Mouse (Mus musculus) spleen, adult 2 months (tissue): ENCODE measurements around the gene Plekhg1. TPM values are rescaled to one million over a fixed set of nuclear protein-coding genes. Genes with fewer than 3 reads are reported as not detected.

Experiments used
- DNase-seq, 2 experiments: peaks; one replicate each; pipeline versions ENCODE4 v3.0.0 to v3.0.0-alpha.2; 2012 to 2021; ENCODE audit warnings: low spot score in 2 of 2, low read depth in 1 of 2
- H3K27ac ChIP-seq: fragments of 200-500 bp; 2 replicates; pipeline ENCODE4 v1.5.1; 2012; ENCODE audit warnings: low read length, inconsistent platforms; ENCODE audit not compliant: insufficient read depth
- H3K27me3 ChIP-seq: fragments of 200-500 bp; 2 replicates; pipeline ENCODE4 v1.6.1; 2012; ENCODE audit warnings: mild to moderate bottlenecking, moderate library complexity, low read length, inconsistent platforms; ENCODE audit not compliant: control insufficient read depth, insufficient read depth
- H3K36me3 ChIP-seq: fragments of 200-500 bp; 2 replicates; pipeline ENCODE4 v1.6.1; 2012; ENCODE audit warnings: mild to moderate bottlenecking, low read length, inconsistent platforms; ENCODE audit not compliant: control insufficient read depth, insufficient read depth
- H3K4me1 ChIP-seq: fragments of 200-500 bp; 2 replicates; pipeline ENCODE4 v1.6.1; 2011; ENCODE audit warnings: inconsistent platforms; ENCODE audit not compliant: control insufficient read depth, insufficient read depth, insufficient read length
- H3K4me3 ChIP-seq: fragments of 200-500 bp; 2 replicates; pipeline ENCODE4 v1.5.1; 2011; ENCODE audit warnings: mild to moderate bottlenecking, inconsistent platforms; ENCODE audit not compliant: insufficient read depth, insufficient read length; ENCODE audit errors: extremely low read depth
- CTCF ChIP-seq: fragments of 200-500 bp; IDR thresholded peaks from 2 replicates; pipeline ENCODE4 v1.5.1; 2011; ENCODE audit warnings: mild to moderate bottlenecking, inconsistent platforms; ENCODE audit not compliant: insufficient read depth, insufficient read length, insufficient replicate concordance; ENCODE audit errors: extremely low read depth
- POLR2A ChIP-seq: fragments of 200-500 bp; IDR thresholded peaks from 2 replicates; pipeline ENCODE4 v1.6.1; 2011; ENCODE audit warnings: low read depth, low read length, inconsistent platforms
- WGBS: fragments of 180-500 bp; shearing (Covaris S2); methylation state at CpG from one replicate; pipeline ENCODE4 v1.1.7; 2018; 5-methylcytosine and 5-hydroxymethylcytosine counted together
- polyA plus RNA-seq: library from polyadenylated mRNA; depleted of rRNA; stranded (reverse); fragments of >200 nt; gene quantifications from 2 replicates; pipeline ENCODE4 v1.2.3, GENCODE M21; 2012

Plekhg1 gene
- polyA plus RNA-seq, 1 experiment, result 2.0 TPM

DNA sequence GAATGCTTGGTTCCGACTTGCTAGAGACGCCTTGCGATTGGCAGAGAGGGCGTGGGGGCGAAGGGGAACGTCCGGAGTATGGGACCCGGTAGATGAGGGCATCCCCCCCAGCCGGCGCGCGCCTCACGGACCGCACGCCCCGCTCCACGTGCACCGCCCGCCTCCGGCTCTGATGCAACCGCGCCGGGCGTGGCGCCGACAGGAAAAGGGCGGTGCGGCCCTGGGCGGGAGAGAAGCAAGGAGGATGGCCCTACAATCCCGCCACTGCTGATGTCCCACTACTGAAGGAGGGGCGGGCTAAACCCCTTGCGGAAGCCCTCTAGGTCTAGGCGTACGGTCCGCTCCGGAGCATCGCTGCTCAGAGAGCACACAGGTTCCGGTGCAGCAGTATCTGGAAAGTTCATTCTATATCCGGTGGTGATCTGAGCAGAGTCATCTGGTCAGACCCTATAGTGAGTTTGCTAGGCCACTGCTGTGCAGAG lies 233.5 kb downstream of the Plekhg1 start:
- H3K4me1 ChIP-seq, result peaks cover 3% of the 10 kb centered on the region; the same call in 1 of the 2 replicates
- TF ChIP-seq CTCF (0 out of 2 replicates have a peak, but pooled peaks have one; percentile 0), POLR2A (peak; percentile 47; the same call in 1 of the 2 replicates)
- no peaks in the 10 kb centered on the region for H3K27me3 ChIP-seq
- H3K36me3 ChIP-seq, result no peaks in the 10 kb centered on the region
- H3K27ac ChIP-seq, result peak overlapping the region; percentile 93
- peak; percentile 77 to 88 for DNase-seq
- under 1% methylated on average over 38 of the region's 39 CpGs for WGBS
- H3K4me3 ChIP-seq, result peak overlapping the region; percentile 78

- TF ChIP-seq POLR2A (no peak), CTCF (no peak)
- whole genome bisulfite sequencing, result 68% methylated on average over 3 of the region's 3 CpGs
- DNase-seq, result no peak
- Histone ChIP-seq H3K4me3 (no peak overlapping the region), H3K36me3 (peaks cover 1% of the 10 kb centered on the region; the same call in 1 of the 2 replicates), H3K4me1 (peaks cover 3% of the 10 kb centered on the region; the same call in 1 of the 2 replicates), H3K27me3 (no peaks in the 10 kb centered on the region), H3K27ac (no peak overlapping the region)
Measured at GRCm38 (mm10) chr10:3974380-3974779, 234.2 kb downstream of the Plekhg1 start.

GRCm38 (mm10) chr10:3975898-3976622 lies 235.9 kb downstream of the Plekhg1 start:
- H3K36me3 ChIP-seq, result peaks cover 9% of the 10 kb centered on the region
- H3K4me1 ChIP-seq, result peaks cover 3% of the 10 kb centered on the region; the same call in 1 of the 2 replicates
- H3K27ac ChIP-seq, result no peak overlapping the region
- H3K4me3 ChIP-seq, result no peak overlapping the region
- H3K27me3 ChIP-seq, result no peaks in the 10 kb centered on the region
- DNase-seq, result no peak
- WGBS, result 63% methylated on average over 6 of the region's 6 CpGs
- TF ChIP-seq POLR2A (no peak), CTCF (no peak)

DNA sequence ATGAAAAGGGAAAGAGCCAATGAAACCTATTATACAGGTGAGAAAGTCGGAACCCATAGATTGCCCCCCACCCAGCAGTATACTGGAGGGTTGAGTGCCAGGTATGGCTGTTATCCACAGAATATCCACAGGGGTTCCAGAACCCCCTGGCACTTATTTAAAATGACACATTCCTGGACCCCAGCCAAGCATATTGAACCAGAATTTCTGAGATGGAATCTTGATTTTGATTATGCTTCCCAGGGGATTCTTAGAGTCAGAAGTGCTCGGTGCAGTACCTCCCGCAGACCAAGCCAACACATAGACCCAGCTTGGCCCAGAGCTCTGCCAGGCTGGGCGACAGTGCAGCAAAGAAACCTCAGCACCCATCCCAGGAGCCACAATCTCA lies 236.5 kb downstream of the Plekhg1 start:
- 96% methylated on average over 4 of the region's 4 CpGs for WGBS
- Histone ChIP-seq H3K36me3 (peaks cover 9% of the 10 kb centered on the region), H3K27me3 (no peaks in the 10 kb centered on the region), H3K4me1 (peaks cover 3% of the 10 kb centered on the region; the same call in 1 of the 2 replicates), H3K27ac (no peak overlapping the region), H3K4me3 (no peak overlapping the region)
- TF ChIP-seq POLR2A, result no peak
- no peak for TF ChIP-seq CTCF
- DNase-seq, result no peak

DNA sequence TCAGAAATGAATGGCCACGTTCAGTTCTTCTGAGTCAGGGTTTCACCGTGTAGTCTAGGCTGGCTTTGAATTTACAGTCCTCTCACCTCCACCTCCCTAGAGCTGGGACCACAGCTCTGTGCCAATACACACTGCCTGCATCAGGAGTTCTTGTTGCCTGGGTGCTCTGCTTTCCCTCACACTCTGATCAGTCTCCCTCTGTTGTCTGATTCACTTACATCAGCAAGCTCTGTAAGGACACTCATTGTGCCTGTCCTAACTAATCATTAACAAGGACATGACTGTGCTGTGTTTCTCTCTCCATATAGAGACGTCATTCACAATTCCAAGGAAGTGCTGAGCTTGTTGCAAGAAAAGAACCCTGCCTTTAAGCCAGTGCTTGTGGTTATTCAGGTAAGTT lies 238.2 kb downstream of the Plekhg1 start:
- H3K36me3 ChIP-seq, result peaks cover 12% of the 10 kb centered on the region
- H3K27me3 ChIP-seq, result no peaks in the 10 kb centered on the region
- DNase-seq, result no peak
- WGBS, result 93% methylated on average over 3 of the region's 3 CpGs
- no peak overlapping the region for H3K27ac ChIP-seq
- H3K4me1 ChIP-seq, result no peaks in the 10 kb centered on the region
- no peak overlapping the region for H3K4me3 ChIP-seq
- no peak for TF ChIP-seq CTCF
- no peak for TF ChIP-seq POLR2A

DNA sequence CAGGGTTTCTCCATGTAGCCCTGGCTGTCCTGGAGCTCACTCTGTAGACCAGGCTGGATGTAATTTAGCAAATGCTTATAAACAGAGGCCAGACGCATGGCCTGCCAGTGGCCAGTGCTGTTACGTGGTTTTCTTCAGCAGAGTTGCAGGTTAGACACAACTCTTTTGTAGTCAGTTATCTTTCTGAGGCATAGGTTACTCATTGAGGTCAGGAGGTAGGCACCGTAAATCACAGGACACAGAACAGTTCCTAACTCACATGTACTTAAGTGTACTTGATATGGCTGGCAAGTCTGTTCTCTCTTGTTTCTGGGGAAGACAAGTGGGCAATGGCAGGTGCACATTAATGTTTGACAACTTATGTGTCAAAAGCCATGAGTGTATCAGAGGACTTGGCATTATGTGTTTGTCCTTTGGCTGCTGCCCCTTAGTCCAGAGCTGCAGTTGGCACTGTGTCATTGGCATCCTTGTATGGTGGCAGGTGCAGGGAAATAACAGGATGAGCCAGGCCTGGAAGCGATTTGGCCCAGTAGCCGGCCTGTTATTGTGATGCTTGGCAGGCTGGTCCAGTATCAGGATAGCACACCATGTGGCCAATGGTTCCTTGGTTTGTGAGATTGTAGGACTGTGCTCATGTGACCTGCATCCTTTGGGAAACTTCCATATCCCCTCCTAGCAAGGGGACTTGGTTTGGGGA lies 238.8 kb downstream of the Plekhg1 start:
- H3K27me3 ChIP-seq, result no peaks in the 10 kb centered on the region
- H3K4me3 ChIP-seq, result no peak overlapping the region
- no peak overlapping the region for H3K27ac ChIP-seq
- 96% methylated on average over 5 of the region's 5 CpGs for WGBS
- no peak for DNase-seq
- no peak for TF ChIP-seq CTCF
- no peak for TF ChIP-seq POLR2A
- H3K36me3 ChIP-seq, result peaks cover 12% of the 10 kb centered on the region
- no peaks in the 10 kb centered on the region for H3K4me1 ChIP-seq
